ENCODE assay signal across 8 mouse cellular contexts in genomic region chr5:52190371-52191179, GRCm38 (mm10). TPM values are rescaled to one million over a fixed set of nuclear protein-coding genes. Genes with fewer than 3 reads are reported as not detected.
DNase-seq lines count a peak whose midpoint lies in the region; ATAC-seq lines count a peak whose summit lies in the region.

TSS of gene Dhx15 (minus strand) at chr5:52190514.

- peak; percentile 92 for ATAC-seq in megakaryocyte progenitor cell, adult 5-6 weeks (replicated peaks; ENCODE audit: poor library complexity)

- peak; percentile 97 for DNase-seq in adipocyte (ENCODE audit: low spot score)
- DNase-seq in embryo, embryonic 10 days (ENCODE audit: low spot score): peak; percentile 95
- peak; percentile 90 for DNase-seq in gastrocnemius, postnatal 10 days
- peak; percentile 96 for DNase-seq in induced T-regulatory cell, adult 2 months (ENCODE audit: low read depth)
- peak; percentile 77 to 93 for DNase-seq in left cerebral cortex, adult 9 months (ENCODE audit: low spot score in 2 of 2)
- peak; percentile 91 for DNase-seq in right cerebral cortex, postnatal 14 days
- DNase-seq in urinary bladder, postnatal 36 days (ENCODE audit: low spot score in 2 of 2): peak; percentile 83 to 92

RNA-seq across cellular contexts. Expression of gene Dhx15, which starts in this region (rescaled TPM):
- 10 to 100 TPM; 46.2 to 59.4 TPM for total RNA-seq in gastrocnemius, postnatal 10 days (2021)
- total RNA-seq in megakaryocyte progenitor cell, adult 5-6 weeks (2015): 305 and 320 TPM in 2 replicates
- total RNA-seq in megakaryocyte progenitor cell, adult 5-6 weeks (2017): 315 and 364 TPM in 2 replicates

Comparison
In these comparisons a context has a peak if more than half of its experiments do, and no peak if none do; other contexts are left out.
1. Peak in every context shown above with its lines: DNase-seq and ATAC-seq.
2. RNA of gene Dhx15 (total RNA-seq): 305 to 364 TPM in megakaryocyte progenitor cell, adult 5-6 weeks; 46.2 to 59.4 TPM in gastrocnemius, postnatal 10 days; every median in the first group is over 4 times any median in the second.